Comparison of ENCODE assay signal across 10 mouse cellular contexts in the genomic region with DNA sequence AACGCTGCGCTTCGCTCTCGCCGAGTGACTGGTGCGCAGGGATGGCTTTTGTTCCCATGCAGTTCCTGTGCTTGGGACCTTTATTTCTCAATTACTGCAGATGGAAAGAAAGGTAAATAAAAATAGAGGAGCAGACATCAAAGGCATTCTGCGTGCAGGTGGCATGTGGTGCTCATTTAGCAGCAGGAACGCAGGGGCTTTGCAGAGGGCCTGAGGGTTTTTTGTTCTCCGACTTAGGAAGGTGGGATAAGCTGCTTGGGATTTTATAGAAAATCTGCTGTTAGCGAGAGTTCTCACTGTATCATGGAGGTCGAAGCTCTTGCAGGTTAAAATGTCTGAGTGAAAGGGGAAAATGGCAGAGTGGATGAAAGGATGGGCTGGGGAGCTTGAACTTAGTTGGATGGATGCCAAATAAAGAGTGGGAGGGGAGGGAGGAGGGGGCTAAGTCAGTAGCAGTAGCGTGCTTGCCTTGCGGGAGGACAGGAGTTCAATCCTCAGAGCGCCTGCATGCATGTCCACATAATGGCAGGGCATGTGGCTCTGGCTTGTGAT.
DNase-seq lines count a peak whose midpoint lies in the region; ATAC-seq lines count a peak whose summit lies in the region.
"Had no signal": no experiment of that assay in that cellular context is flagged by ENCODE, and none has a peak within 500 bp of the region (broad histone marks: within the 10 kb centered on the region; RNA-seq: fewer than 3 reads in every experiment).

No protein-coding gene starts in this region.

- no peaks in the 10 kb centered on the region for H3K36me3 ChIP-seq in neural tube, embryonic 12.5 days
- H3K36me3 ChIP-seq in limb, embryonic 10.5 days: no peaks in the 10 kb centered on the region

- 34% methylated on average over 14 of the region's 14 CpGs for WGBS in neural tube, embryonic 12.5 days
- 35% methylated on average over 14 of the region's 14 CpGs for WGBS in limb, embryonic 10.5 days

- H3K4me1 ChIP-seq in neural tube, embryonic 12.5 days: peaks cover 7% of the 10 kb centered on the region
- H3K4me1 ChIP-seq in limb, embryonic 10.5 days: peaks cover 33% of the 10 kb centered on the region

- H3K9ac ChIP-seq in neural tube, embryonic 12.5 days: no peak overlapping the region

- no peaks in the 10 kb centered on the region; the same call in 1 of the 2 replicates for H3K27me3 ChIP-seq in neural tube, embryonic 12.5 days (replicated peaks)
- no peaks in the 10 kb centered on the region for H3K27me3 ChIP-seq in limb, embryonic 10.5 days (ENCODE audit: low read depth, poor library complexity, severe bottlenecking)

- H3K27ac ChIP-seq in neural tube, embryonic 12.5 days: no peak overlapping the region
- peak overlapping the region; percentile 69 for H3K27ac ChIP-seq in limb, embryonic 10.5 days

- no peak for ATAC-seq in neural tube, embryonic 12.5 days (ENCODE audit: low FRiP score, low read depth)
- no peak for ATAC-seq in monocyte, adult 5-6 weeks (replicated peaks; ENCODE audit: insufficient number of reproducible peaks, low FRiP score, low TSS enrichment, poor library complexity, severe bottlenecking)
- ATAC-seq: Patski had no signal

- peak; percentile 35 for DNase-seq in embryo, embryonic 11 days
- DNase-seq in embryo, embryonic 9.5 days (ENCODE audit: extremely low spot score): no peak
- DNase-seq in neural tube, embryonic 10.5 days (ENCODE audit: extremely low spot score, low spot score): no peak
- peak; percentile 57 for DNase-seq in limb, embryonic 10.5 days (ENCODE audit: low spot score)
- peak; percentile 59 for DNase-seq in retina, postnatal 1 day
- DNase-seq in left cerebral cortex, adult 18-20 months (ENCODE audit: low spot score in 2 of 2): no peak
- DNase-seq: lung, adult 2 months had no signal

- peak overlapping the region; percentile 35 for H3K4me2 ChIP-seq in neural tube, embryonic 12.5 days (replicated peaks)

- H3K9me3 ChIP-seq in neural tube, embryonic 12.5 days: no peaks in the 10 kb centered on the region
- no peaks in the 10 kb centered on the region for H3K9me3 ChIP-seq in limb, embryonic 10.5 days (replicated peaks)

- no peak overlapping the region for H3K4me3 ChIP-seq in neural tube, embryonic 12.5 days
- H3K4me3 ChIP-seq in limb, embryonic 10.5 days: peak overlapping the region; percentile 21; the same call in 1 of the 2 replicates

Comparison
In these comparisons a context has a peak if more than half of its experiments do, and no peak if none do; other contexts are left out.
1. DNase-seq: peak in embryo, embryonic 11 days (single experiment), limb, embryonic 10.5 days (single experiment) and retina, postnatal 1 day (single experiment); none in embryo, embryonic 9.5 days (single experiment), neural tube, embryonic 10.5 days (single experiment) and left cerebral cortex, adult 18-20 months (0 of 2).